Mouse (Mus musculus) embryo, embryonic 11.5 days (tissue): ENCODE measurements around the gene Dnaaf5.

Source experiments
- DNase-seq: peaks from one replicate; pipeline ENCODE4 v3.0.0-alpha.2; 2012; ENCODE audit warnings: low read depth, low spot score

Dnaaf5 gene

DNA sequence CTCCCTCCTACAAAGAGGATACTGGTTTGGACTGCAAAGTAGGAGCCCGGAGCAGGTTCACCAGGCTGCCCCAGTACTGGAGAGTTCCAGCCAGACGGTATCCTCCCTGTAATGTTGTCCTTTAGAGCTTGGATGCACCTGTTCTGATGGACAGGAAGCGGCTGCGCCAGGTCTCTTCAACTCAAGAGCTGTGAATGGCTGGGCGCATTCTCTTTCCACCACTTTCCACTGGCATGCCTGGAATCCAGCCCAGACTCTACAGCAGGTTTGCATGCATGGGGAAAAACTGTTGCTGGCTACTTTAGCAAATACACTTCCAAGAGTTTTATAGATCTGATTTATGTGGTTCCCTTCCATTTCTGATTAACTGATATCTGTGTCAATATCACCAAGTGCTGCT lies 8.7 kb upstream of the Dnaaf5 start:
- no peak for DNase-seq

DNA sequence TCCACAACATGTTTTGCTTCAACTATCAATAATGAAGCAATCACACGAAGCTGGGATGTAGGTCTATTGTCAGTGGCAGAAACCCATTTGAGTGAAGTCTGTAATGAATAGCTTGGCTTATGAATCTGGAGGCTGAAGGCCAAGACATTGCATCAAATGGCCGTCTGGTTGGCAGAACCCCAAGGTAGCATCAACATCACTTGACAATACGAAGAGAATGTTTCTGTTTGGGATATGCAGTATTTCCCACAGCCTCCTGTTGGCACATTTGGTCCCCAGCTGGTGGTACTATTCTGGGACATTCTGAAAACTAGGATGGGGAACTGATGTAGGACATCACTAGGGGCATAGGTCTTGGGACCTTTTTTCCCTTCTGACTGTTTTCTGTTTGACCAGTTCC lies 6.1 kb upstream of the Dnaaf5 start:
- no peak for DNase-seq

DNA sequence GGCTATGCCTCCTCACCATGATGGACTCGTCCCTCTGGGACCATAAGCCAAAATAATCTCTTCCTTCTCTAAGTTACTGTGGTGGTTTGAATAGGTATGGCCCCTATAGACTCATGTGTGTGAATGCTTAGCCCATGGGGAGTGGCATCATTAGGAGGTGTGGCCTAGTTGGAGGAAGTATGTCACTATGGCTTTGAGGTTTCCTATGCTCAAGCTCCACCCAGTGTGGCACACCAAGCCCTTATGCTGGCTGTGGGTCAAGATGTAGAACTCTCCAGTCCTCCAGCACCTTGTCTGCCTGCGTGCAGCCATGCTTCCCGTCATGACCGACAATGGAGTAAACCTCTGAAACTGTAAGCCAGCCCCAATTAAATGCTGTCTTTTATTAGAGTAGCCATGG lies 4.3 kb upstream of the Dnaaf5 start:
- DNase-seq = no peak

DNA sequence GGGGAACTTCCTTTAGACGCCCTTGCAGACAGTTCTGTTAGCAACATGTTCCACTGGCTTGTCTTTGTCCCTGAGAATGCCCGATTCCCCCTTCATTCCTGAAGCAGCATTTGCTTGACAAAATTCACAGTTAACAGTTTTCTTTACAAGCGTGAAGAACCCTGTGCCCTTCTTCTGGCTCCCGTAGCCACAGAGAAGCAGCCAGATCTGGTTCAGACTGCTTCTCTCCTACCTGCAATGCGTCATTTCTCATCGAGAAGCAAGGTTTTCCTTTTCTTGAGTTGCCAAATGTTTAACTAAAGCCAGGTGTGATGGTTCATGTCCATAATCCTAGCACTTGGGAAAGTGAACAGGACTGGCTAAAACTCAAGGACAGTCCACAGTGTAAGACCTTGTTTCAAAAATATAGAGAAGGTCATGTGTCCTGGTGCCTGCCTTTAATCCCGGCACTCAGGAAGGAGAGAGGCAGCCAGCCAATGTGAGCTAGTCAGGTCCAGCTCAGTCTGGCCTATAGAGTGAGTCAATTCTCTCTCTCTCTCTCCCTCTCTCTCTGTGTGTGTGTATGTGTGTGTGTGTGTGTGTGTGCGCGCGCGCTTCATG lies 3.4 kb upstream of the Dnaaf5 start:
- no peak for DNase-seq

DNA sequence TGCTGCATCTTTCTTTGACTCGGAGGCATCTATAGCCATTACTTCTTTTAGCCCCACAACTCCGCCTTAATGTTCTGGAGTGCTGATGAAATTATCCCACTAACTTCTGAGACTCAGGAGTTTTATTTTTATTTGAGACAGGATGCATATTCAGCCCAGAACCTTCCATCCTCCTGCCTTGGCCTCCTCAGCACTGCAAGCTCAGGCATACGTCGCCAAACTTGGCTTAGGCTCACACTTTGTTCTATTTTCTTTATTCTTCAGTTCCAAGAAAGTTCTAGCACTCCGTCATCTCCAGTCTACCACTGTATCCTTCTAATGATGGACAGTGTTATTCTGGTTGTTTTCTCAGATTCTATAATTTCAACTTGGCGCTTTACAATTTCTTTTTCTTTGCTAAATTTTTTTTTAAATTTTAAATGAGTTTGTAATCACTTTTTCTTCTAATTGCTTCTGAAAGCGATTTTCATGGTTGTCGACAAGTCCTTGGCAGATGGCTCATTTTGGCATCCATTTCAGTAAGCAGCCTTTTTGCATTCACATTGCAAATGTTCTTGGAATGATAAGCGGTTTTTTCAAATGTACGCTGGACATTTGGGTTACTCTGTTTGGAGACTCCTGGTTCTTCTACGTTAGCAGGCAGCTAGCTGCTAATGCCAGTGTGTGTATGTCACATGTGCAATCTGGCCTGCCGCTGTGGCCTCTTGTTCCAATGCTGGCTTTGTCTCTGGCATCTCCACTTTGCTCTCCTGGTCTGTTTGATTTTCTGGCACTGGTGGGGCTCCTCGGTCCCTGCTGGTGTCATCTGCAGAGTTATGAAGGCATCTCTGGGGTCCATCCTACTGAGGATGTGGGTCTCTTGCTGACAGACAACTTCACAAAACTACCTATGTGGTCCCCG lies 2.6 kb upstream of the Dnaaf5 start:
- no peak for DNase-seq

DNA sequence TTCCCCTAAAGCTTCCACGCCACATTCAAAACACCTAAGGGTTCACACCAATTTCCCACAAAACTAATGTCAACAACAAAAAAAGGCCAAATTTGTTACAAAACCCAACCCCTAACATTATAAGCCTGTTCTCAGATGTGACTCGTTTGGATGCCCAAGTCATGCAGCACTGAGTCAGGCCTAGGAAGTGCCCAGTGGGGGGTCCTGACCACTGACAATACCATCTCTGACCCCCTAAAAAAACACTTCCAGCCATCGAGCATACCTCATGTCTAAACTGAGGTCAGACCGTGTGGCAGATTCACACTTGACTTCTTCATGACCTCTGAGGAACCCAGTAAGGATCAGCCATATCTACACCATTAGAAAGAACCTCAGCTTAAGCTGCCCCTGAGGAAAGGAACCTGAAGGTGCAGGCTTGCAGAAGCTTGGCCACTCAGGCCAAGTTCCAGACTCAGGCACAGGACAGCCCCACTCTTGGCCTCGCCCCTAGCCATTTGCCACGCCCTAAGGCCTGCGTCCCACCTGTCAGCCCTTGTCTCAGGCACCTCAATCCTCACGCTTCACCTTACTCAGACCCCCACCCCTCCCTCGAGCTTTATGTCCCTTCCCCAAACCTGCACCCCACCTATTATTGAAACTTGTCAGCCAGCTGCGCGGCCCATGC lies 884 bp upstream of the Dnaaf5 start:
- DNase-seq = no peak

DNA sequence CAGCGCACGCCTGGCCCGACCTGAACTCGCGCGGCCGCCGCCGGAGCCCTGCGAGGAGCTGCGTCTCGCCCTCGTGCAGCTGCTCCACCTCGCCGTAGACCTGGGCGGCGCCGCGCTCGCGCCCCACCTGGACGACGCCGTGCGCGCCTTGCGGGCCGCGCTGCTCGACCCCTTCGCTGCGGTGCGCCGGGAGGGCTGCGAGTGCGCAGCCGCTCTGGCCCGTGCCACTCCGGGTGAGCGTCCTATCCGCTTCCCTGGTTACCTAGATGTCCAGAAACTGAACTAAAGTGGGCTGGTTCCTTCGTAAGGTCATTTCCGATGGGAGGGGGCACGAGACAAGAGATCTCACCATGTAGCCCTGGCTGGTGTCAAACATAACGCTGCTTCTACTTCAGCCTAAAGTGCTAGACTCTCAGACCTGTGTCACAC lies 594 bp downstream of the Dnaaf5 start:
- DNase-seq = peak; percentile 17

DNA sequence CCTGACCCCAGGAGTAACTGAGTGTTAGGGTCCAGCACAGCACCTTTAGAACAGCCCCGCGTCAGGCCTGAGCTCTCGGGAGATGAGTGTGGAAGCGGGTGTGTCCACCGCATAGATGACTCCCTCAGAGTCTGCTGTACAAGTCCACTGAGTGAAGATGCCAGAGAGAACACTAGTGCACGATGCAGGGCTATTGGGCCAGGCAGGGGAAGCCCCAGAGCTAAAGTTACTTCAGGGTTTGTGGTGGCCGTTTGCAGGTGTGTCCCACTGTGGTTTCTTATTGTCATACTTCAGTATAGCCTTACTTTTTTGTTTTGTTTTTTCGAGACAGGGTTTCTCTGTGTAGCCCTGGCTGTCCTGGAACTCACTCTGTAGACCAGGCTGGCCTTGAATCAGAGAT lies 10.9 kb downstream of the Dnaaf5 start:
- DNase-seq = no peak

DNA sequence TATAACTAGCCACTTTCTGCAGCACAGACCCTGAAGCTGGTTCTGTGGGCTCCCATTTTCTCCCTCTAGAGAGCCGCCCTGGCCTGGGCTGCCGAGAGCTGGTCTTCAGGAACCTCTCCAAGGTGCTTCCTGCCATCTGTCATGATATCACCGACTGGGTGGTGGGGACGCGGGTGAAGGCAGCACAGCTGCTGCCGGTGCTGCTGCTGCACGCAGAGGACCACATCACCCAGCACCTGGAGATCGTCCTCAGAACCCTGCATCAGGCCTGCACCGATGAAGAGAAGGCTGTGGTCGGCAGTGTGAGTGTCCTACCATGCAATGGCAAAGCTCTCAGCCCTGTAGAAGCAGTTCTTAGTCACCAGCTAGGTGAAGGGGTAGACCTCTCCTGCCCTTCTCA lies 11.6 kb downstream of the Dnaaf5 start:
- no peak for DNase-seq

DNA sequence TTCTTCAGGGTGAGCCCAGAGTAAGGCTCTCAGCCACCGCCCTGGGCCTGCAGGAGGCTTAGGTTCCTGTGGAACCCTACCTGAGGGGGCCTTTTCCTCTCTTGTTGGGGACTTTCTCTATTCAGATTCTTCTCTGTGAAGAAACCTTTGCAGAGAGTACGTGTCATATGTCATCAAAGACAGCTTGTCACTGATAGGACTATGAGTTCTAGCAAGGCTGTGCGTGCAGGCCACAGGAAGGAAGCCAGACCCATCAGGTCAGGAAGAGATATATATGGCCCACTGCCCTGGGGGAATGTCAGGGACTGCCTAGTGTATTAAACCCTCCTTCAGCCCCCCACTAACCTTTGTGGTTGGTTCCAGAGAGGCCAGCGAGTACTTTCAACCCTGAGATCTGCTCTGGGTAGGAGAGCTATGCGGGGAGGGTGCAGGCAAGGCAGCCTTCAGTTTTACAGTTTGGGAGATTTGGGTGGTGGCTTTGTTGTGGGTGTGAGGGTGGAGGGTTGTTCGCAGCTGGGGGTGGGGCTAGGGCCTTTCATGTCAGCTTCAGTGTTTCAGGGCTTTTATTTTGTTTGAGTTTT lies 16.8 kb downstream of the Dnaaf5 start:
- no peak for DNase-seq

DNA sequence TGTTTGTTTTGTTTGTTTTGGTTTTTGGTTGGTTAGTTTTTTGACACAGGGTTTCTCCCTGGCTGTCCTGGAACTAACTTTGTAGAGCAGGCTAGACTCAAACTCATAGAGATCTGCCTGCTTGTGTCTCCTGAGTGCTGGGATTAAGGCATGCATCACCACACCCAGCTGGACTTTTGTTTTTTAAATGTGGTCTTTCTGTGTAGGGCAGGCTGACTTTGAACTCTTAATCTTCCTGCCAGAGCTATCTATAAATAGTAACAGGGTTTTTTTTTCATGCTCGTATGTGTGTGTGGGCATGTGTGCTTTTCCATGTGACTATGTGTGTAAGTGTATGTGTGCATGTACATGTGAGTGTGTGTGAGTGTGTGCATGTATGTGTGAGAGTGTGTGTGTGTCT lies 17.5 kb downstream of the Dnaaf5 start:
- DNase-seq = no peak

DNA sequence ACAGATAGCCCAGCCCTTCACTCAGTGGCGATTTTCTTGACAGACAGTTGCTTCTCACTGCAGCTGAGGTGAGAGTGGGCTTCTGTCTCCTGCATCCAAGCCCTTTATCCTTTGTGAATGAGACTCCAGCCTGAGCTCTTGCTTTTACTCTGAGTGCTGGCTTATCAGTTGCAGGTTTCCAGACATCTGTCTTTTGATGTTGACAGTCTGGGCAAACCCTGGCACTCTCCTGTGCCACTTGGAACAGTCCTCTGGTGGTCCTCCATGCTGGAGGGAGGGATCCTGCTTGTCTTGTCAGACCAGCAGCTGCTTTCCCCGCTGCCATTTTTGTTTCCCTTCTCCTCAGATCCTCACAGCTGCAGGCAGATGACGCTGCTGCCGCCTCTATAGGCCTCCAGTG lies 21.9 kb downstream of the Dnaaf5 start:
- no peak for DNase-seq

DNA sequence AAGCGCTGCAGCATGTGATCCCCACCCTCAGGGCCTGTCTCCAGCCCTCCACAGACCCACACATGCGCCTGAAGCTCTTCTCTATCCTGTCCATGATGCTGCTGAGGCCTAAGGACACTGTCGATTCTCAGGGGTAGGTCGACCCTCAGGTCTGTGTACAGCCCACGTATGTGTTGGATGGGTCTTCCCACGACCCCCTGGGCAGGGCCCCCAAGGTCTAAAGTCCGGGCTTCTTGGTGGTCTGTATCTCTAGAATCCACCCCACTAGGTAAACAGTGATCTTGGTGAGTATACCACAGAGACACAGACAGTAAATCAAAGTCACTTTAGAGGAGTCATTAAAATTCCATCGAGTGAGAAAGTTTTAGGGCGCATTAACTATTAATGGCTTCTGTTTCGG lies 24.1 kb downstream of the Dnaaf5 start:
- peak; percentile 8 for DNase-seq

DNA sequence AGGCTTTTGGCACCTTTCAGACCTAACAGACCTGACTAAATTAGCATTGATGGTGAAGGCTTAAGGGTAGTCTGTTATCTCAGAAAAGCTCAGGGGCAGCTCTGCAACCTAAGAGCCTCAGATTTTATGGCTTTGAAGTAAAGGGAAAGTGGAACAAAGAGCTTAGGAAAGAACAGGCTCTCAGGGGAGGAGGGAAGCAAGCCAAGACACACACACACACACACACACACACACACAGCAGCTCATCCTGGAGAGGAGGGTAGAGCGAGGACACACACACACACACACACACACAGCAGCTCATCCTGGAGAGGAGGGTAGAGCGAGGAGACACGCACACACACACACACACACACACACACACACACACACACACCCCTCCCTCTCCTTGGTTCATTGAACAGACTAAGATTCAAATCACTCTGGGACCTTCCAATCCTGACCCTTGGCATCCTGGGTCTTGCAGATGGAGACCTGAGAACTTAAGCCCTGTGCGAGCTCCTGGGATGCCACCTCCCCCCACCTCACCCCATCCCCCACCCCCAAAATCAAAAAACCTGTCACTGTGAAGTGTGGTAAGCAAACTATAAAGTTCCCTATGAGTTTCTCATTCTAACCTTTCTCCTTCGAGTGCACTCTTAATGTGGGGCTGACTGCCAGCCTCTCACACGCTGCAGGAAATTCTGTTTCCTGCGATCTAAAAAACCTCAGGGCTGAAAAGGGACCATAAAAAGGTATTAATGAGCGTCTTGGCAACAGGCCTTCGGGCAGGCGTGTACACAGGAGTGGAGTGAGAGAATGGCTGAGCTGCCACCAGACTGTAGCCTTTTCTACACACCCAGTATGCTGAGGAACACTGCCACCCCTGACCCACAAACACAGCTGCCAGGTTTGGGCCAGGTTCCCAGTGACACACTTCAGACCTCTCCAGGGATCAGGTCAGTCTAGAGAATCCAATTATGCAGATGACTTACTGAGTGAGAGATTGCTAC lies 24.8 kb downstream of the Dnaaf5 start:
- no peak for DNase-seq

DNA sequence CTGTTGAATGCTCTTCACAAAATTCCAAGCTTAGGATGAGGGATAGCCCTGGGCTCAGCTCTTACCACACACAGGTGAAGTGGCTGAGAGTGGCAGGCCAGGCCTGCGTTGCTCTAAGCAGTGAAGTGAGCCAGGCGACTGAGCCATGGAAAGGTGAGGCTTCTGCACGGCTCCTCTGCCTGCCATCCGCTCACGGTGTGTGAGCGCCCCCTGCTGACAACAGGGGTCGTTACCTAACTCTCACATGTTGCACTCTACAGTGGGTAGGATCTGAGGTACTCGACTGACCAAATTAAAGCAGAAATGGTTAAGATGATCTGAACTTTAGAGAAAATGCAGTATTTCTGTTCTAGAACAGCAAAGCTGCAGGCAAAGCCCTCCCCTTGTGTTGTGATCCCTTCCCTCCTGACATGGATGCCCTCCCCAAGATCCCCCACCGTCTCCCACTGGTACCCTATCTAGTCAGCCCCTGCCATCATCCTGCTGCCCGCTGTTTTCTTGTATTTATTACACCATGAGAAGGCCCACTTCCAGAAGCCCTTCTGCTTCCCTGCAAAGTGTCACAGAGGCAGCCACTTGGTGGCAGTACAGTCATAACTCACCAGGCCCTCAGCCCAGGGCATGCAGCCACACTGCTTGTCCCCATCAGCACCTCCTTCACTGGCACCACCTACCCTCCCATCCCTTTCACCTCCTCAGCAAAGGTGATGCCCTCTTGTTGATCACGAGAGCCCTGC lies 29.0 kb downstream of the Dnaaf5 start:
- DNase-seq = peak; percentile 75

DNA sequence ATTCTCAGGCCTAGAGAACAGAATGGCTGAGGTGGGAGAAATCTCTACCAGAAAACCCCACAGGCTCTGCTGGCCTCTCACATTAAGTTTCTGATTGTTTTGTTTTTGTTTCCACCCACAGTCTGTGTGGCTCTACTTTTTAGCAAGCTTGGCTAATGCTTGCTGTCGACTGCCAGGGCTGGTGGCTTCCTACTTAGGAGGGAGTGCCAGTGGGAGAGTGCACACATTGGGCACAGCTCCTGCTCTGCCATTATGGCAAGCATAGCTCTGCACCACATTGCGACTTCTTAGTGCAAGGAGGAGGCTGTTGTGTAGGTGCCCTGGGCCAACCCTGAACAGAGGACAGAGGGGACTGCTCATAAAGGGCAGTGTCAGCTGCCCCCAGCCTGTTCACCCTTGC lies 33.1 kb downstream of the Dnaaf5 start:
- no peak for DNase-seq

DNA sequence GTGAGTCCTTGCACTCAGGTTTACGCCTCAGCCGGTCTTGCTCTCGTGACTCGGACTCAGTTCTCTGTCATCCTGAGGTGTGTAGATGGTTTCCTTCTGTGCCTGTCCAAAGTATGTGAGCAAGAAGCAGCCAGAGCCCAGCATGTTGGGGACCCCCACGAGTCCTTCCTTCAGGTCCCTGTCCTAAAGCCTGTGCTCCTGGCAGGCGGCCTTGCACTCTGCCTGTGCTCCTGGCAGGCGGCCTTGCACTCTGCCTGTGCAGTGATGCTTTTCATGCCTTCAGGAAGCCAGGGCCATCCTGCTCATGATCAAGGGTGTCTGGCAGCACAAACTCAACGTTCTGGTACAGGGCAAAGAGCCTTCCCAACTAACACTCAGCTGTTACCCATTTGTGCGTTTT lies 33.6 kb downstream of the Dnaaf5 start:
- no peak for DNase-seq

DNA sequence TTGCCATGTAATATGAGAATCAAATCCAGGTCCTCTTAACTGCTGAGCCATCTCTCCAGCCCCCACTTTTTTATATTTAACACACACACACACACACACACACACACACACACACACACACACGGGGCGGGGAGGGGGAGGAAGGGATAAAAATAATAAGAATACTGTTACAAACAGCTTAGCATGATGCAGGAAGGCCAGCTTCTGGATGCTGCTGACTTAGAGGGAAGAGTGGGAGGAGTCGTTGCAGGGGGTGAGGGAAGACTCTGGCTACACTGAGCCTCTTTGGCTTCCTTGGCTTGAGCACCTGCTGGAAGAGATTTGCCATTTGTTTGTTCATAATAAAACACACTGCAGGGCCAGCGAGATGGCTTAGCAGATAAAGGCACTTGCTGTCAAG lies 34.9 kb downstream of the Dnaaf5 start:
- no peak for DNase-seq

DNA sequence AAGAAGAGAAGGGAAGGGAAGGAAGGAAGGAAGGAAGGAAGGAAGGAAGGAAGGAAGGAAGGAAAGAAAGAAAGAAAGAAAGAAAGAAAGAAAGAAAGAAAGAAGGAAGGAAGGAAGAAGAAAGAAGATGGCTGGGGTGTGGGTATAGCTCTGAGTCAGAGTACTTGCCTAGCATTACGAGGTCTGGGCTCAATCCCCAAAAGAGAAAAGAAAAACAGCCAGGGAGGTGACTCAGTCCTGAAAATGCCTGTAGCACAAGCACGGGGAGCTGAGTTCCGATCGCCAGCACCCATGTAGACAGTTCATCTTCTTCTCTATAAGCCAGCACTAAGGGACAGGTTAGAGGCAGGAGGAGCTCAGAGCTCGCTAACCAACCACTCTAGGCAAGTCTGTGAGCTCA lies 39.7 kb downstream of the Dnaaf5 start:
- no peak for DNase-seq

DNA sequence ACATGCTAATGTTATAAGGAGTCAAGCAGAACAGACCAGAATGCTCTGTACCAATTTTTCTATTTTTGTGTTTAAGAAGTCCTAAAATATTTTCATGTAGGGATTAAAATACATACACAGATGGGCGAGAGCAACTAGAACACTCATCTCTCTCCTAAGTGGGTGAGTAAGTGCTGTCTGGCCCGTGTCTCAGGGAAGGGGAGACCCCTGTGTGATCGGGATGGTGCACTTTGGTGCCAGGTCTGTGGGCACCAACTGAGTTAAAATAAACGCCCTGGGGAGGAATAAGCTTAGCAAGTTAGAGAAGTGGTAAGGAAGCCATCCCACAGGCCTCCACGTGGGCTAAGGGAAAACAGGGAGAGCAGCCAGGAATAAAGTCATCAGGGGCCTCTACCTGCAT lies 40.9 kb downstream of the Dnaaf5 start:
- DNase-seq = no peak

DNA sequence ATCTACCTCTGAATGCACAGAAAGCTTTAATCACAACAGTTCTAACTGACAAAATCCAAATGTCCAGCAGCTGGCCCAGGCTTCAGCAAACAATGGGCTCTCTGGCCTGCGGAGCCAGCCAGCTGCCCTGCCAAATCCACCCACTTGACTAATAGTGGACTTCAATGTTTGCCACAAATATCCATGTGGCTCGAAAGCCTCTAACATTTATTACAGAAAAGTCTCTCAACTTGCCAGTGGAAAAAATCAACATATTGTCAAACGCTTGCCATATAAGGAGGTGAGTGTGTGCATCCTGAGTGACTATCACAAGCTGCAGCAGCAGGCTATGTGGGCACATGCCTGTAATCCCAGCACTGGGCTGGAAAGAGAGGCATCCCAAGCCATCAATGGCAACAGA lies 48.8 kb downstream of the Dnaaf5 start:
- DNase-seq = no peak
